Mouse (Mus musculus): ENCODE data around the gene 4933411K16Rik.
A peak's percentile ranks its signal among the peaks of the same experiment; 100 is the strongest.
"Not testable (repeated sequence)": the region's sequence is repeated elsewhere in the genome, so short reads cannot be mapped to it uniquely, and the experiment has no call there.

4933411K16Rik gene

DNA sequence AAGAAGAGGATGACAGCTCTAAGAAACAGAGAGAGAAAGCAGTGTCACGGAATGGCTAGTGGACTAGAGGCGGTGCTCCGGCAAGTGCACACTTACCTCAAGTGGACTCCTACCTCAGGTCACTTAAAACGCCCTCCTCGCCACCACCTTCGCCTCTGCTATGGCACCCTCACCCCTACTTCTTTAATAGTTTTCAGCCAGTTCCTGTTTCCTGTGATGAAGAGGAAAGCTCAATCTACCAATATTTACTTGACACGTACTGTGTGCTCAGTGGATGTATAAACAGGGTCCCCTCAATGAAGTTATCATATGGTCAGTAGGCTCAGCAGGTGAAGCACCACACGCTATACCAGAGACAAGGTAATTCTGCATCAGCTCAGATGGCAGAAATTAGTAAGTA is 26.5 kb downstream of the 4933411K16Rik start:
- no peak for DNase-seq (ENCODE audit: low spot score in 2 of 2)

DNA sequence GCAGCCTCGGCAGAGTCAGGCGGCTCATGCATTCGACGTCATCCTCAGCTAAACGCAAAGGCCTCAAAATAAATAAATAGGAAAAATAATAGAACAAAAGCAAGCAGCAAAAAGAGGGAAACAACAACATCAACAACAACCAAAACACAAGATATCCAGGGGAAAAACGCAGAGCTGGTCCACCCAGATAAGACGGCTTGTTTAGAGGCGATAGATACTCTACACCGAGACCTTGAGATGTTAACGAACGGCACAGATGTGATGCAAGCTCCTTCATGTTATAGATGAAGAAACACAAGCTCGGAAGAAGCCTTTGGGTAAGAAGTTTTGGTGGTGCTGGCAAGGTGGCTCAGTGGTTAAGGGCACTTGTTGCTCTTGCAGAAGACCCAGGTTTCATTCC is 27.0 kb downstream of the 4933411K16Rik start:
- no peak for DNase-seq (ENCODE audit: low spot score in 2 of 2)

DNA sequence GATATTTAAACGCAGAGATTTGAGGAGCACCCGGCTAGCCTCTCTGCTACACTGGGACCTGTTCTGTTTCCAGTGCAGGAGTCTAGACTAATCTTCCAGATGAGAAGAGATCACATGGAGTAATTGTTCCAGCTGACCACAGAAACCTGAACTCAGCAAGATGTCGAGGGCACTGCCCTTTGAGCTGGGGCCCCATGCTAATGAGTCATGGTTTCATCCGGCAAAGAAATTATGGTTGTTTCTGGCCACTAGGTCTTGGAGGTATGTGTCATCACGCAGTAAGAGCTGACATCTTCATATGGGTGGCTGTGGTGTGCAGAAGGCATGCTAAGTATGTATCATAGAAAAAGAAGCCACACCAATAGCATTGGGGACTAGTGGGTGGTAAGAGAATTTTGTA is 27.9 kb downstream of the 4933411K16Rik start:
- no peak for DNase-seq (ENCODE audit: low spot score in 2 of 2)

DNA sequence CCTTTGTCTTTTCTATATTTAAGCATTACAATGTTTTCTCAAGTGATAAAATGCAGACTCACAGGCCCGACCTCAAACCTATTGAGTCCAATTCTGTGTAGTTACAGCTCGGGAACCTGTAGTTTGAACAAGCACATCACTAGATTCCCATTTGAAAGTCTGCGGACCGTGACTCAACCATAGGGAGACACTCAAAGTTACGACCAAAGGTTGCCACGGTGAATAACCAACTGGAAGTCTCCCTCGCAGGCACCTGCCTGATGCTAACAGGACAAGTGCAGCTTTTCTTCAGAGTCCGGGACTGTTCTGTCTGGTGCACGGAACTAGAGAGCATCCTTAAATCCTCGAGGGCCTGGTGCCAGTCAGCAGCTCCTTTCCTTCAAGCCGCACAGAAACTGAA is 28.4 kb downstream of the 4933411K16Rik start:
- no peak for DNase-seq (ENCODE audit: low spot score in 2 of 2)

DNA sequence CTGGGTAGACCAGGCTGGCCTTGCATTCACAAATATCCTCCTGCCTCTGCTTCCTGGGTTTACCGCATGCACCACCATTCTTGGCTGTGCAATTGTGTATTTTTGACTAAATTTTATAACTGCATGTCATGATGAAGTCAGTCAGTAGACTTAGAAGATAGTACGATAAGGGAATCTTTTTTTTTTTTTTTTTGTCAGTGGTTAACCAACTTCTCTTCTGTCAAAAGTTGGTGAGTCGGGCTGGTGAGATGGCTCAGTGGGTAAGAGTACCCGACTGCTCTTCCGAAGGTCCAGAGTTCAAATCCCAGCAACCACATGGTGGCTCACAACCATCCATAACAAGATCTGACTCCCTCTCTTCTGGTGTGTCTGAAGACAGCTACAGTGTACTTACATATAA is 29.6 kb downstream of the 4933411K16Rik start:
- DNase-seq (ENCODE audit: low spot score in 2 of 2): not testable (repeated sequence)

DNA sequence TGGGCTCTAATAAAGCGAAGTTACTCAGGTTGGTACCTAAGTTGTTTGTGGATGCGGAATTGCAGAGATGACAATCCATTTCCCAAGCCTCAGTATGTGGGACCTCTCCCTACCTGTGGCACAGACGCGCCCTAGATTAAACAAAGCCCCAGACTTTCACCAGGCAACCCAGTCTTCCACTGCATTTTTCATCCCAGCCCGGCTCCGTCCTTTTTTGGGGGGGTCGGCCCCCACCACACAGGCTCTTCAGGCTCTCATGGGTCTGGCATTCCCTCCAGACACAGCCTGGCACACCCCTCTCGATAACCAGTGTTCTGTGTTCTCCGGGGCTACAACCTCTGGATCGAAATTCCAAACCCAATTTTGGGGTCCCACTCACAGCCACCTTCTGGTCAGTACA is 33.6 kb downstream of the 4933411K16Rik start:
- DNase-seq (ENCODE audit: low spot score in 2 of 2): no peak

DNA sequence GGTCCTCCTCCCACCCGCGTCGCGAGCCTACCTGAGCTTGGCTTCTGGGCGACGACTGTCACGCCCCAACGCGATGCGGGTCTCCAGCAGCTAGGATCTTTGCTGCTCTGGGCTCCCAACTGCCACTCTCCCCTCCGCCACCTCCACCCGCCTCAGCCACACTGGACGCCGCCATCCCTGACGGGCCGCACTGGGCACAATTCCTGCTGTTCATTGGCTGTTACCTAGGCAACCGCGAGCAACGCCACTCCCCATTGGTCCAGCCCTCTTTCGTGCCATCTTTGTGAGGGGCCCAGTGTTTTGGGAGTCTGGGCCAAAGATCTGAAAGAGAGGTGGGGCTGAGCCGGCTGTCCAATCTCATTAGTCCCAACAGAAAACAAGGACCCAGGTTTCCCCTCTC is 34.1 kb downstream of the 4933411K16Rik start, which contains the start of gene Morn4:
TSS of gene Morn4 (minus strand) at position 192 of the 400 bp plus-strand sequence.
- peak; percentile 53 to 69 for DNase-seq (ENCODE audit: low spot score in 2 of 2)

DNA sequence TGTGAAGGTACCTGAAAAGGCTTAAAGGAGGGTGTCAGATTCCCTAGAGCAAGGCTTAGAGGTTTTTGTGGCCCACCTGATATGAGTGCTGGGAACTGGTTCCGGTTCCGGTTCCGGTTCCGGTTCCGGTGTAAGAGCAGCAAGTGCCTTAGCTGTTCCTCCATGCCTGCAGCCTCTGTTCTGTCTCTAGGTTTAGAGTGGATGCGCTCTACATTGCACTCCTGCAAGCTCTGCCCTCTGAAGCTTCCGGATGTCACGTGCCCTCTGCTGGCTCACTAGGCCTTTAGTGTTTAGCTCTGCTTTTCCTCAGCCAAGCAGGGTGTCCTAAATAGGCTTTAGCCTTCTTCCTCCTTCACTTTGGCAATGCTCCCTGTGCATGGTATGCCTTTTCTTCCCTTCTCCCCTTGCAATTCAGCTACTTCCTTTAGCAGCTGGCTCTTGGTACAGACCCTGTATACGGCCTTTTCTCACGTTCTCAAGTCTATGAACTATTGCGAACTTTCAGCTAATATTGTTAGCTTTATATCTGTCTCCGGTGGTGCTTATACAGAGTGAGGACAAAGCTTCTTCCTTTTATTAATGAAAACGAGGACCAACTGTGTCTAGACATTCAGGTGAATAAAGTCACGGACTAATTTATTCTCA is 37.2 kb downstream of the 4933411K16Rik start:
- DNase-seq (ENCODE audit: low spot score in 2 of 2): peak; percentile 44 to 46

DNA sequence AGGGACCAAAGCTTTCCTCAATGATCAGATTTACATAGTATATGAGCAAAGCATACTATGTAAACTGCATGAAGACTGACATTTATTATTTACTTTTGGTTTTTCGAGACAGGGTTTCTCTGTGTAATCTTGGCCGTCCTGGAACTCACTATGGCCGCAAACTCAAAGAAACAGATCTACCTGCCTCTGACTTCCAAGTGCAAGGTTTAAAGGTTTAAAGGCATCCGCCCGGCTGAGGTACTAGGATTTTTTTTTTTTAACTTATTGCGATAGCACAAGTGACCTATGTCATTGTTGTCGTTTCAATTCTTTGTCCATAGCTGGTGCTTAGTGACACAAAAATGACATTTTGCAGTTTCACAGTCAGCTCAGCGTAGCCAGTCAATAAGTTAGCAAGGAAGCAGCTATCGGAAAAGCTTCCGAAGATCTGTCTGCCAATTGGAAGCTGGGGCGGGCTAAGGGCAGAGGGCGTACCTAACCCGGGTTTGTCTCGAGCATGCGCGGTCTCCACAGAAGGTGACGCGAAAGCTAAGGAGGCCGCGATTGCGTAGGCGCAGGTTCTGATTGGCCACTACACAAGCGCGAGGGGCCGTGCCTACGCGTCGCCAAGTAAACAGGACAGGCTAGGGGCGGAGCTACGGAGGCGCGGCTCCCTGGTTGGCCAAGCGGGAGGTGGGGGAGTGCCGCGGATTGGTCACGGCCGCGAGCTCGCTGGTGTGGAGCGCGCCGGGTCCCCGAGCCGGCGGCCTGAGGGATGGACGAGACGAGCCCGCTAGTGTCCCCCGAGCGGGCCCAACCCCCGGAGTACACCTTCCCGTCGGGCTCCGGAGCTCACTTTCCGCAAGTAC is 37.9 kb downstream of the 4933411K16Rik start, which contains the start of gene Pi4k2a:
TSS of gene Pi4k2a (plus strand) at position 723 of the 848 bp plus-strand sequence.
- DNase-seq (ENCODE audit: low spot score in 2 of 2): peak; percentile 96 to 99

DNA sequence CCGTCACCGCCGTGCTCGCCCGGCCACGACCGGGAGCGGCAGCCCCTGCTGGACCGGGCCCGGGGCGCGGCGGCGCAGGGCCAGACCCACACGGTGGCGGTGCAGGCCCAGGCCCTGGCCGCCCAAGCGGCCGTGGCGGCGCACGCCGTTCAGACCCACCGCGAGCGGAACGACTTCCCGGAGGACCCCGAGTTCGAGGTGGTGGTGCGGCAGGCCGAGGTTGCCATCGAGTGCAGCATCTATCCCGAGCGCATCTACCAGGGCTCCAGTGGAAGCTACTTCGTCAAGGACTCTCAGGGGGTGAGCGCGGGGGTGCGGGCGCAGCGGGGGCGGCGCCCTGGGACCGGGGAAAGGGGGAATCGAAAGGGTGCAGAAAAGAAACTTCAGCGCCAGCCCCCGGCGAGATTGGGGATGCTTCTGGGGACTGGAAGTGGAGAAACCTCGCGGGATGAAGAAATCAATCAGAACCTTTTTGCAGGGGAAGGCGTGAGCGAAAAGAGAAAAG is 38.6 kb downstream of the 4933411K16Rik start:
- DNase-seq (ENCODE audit: low spot score in 2 of 2): no peak

DNA sequence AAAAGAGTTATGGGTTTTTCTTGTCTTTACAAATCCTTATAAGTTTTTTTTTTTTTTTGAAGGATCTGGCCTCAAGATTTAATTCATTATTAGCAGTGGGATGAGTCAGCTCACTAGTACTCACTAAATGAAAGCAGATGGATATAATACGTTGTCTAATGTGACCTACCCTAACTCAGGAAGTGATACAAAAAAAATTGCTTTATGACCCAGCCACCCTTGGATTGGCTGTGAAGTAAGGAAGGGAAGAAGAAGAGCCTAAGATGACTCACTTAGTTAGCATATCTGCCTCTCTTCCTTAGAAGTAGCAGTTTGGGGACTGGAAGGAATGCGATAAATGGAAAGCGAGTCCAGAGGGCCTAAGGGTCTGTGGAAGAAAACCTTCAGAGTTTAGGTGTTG is 47.4 kb downstream of the 4933411K16Rik start:
- no peak for DNase-seq (ENCODE audit: low spot score in 2 of 2)
